Mouse (Mus musculus): ENCODE measurements around the gene Cdk4. TPM values are rescaled to one million over a fixed set of nuclear protein-coding genes. Genes with fewer than 3 reads are reported as not detected.
A peak's percentile ranks its signal among the peaks of the same experiment; 100 is the strongest.
"Not testable (repeated sequence)": the region's sequence is repeated elsewhere in the genome, so short reads cannot be mapped to it uniquely, and the experiment has no call there.

The Cdk4 gene
- polyA plus RNA-seq, 1 experiment from 2014 or later: 3,117 TPM

- Histone ChIP-seq H3K4me3 (ENCODE audit: low read depth, low read length) (peak overlapping the region; percentile 85), H3K27ac (replicated peaks; ENCODE audit: low read depth, low read length) (peak overlapping the region; percentile 56; the same call in 1 of the 2 replicates), H3K36me3 (replicated peaks; ENCODE audit: control insufficient read depth, insufficient read depth, low read depth, low read length) (peaks cover 4% of the 10 kb centered on the region), H3K9me3 (replicated peaks; ENCODE audit: control insufficient read depth, low read length) (no peaks in the 10 kb centered on the region), H3K4me1 (ENCODE audit: control insufficient read depth, insufficient read depth, low read length) (0 out of 2 replicates have a peak, but pooled peaks cover 2% of the 10 kb centered on the region), H3K4me2 (ENCODE audit: low read depth, low read length) (peak overlapping the region; percentile 98), H3K9ac (replicated peaks; ENCODE audit: low read length) (peak overlapping the region; percentile 84), H3K27me3 (ENCODE audit: control insufficient read depth, insufficient read depth, low read length) (peaks cover 12% of the 10 kb centered on the region)
- ATAC-seq (replicated peaks; ENCODE audit: insufficient number of reproducible peaks, low FRiP score, low TSS enrichment, low read depth) (0 out of 2 replicates have a peak, but pooled peaks have one; percentile 1), DNase-seq (ENCODE audit: low spot score) (peak; percentile 34)
- WGBS: under 1% methylated on average over 42 of the region's 92 CpGs
These were observed 4.0 kb upstream of the Cdk4 start for GRCm38 (mm10) chr10:127059174-127059967.

GRCm38 (mm10) chr10:127059968-127060916, 3.1 kb upstream of the Cdk4 start, which contains the start of gene March9:
Gene March9, minus strand, starts transcription at chr10:127060184.
- peak within 1 kb of the TSS; percentile 85 for H3K4me3 ChIP-seq (ENCODE audit: low read depth, low read length)
- H3K4me1 ChIP-seq (ENCODE audit: control insufficient read depth, insufficient read depth, low read length): 0 out of 2 replicates have a peak, but pooled peaks cover 2% of the 10 kb centered on the region
- H3K4me2 ChIP-seq (ENCODE audit: low read depth, low read length): peak within 1 kb of the TSS; percentile 98
- H3K27ac ChIP-seq (replicated peaks; ENCODE audit: low read depth, low read length): peak within 1 kb of the TSS; percentile 56; the same call in 1 of the 2 replicates
- peaks cover 8% of the 10 kb centered on the region for H3K36me3 ChIP-seq (replicated peaks; ENCODE audit: control insufficient read depth, insufficient read depth, low read depth, low read length)
- DNase-seq (ENCODE audit: low spot score): peak; percentile 81
- H3K9me3 ChIP-seq (replicated peaks; ENCODE audit: control insufficient read depth, low read length): no peaks in the 10 kb centered on the region
- ATAC-seq (replicated peaks; ENCODE audit: insufficient number of reproducible peaks, low FRiP score, low TSS enrichment, low read depth): peak; percentile 3; the same call in 1 of the 2 replicates
- peaks cover 12% of the 10 kb centered on the region for H3K27me3 ChIP-seq (ENCODE audit: control insufficient read depth, insufficient read depth, low read length)
- WGBS: 1% methylated on average over 67 of the region's 72 CpGs
- H3K9ac ChIP-seq (replicated peaks; ENCODE audit: low read length): peak within 1 kb of the TSS; percentile 84

- no peak overlapping the region for H3K9ac ChIP-seq (replicated peaks; ENCODE audit: low read length)
- no peak for DNase-seq (ENCODE audit: low spot score)
- H3K27me3 ChIP-seq (ENCODE audit: control insufficient read depth, insufficient read depth, low read length): peaks cover 12% of the 10 kb centered on the region
- H3K27ac ChIP-seq (replicated peaks; ENCODE audit: low read depth, low read length): no peak overlapping the region
- ATAC-seq (replicated peaks; ENCODE audit: insufficient number of reproducible peaks, low FRiP score, low TSS enrichment, low read depth): no peak
- H3K9me3 ChIP-seq (replicated peaks; ENCODE audit: control insufficient read depth, low read length): no peaks in the 10 kb centered on the region
- WGBS: 36% methylated on average over 5 of the region's 5 CpGs
- H3K36me3 ChIP-seq (replicated peaks; ENCODE audit: control insufficient read depth, insufficient read depth, low read depth, low read length): peaks cover 13% of the 10 kb centered on the region
- no peak overlapping the region for H3K4me2 ChIP-seq (ENCODE audit: low read depth, low read length)
- no peak overlapping the region for H3K4me3 ChIP-seq (ENCODE audit: low read depth, low read length)
- H3K4me1 ChIP-seq (ENCODE audit: control insufficient read depth, insufficient read depth, low read length): 0 out of 2 replicates have a peak, but pooled peaks cover 2% of the 10 kb centered on the region
These were observed 2.2 kb upstream of the Cdk4 start for GRCm38 (mm10) chr10:127061085-127061484.

GRCm38 (mm10) chr10:127061513-127061912, 1.8 kb upstream of the Cdk4 start:
- H3K9me3 ChIP-seq (replicated peaks; ENCODE audit: control insufficient read depth, low read length): no peaks in the 10 kb centered on the region
- H3K4me1 ChIP-seq (ENCODE audit: control insufficient read depth, insufficient read depth, low read length): peaks cover 2% of the 10 kb centered on the region; the same call in 1 of the 2 replicates
- H3K9ac ChIP-seq (replicated peaks; ENCODE audit: low read length): no peak overlapping the region
- DNase-seq (ENCODE audit: low spot score) (no peak), ATAC-seq (replicated peaks; ENCODE audit: insufficient number of reproducible peaks, low FRiP score, low TSS enrichment, low read depth) (no peak)
- H3K27me3 ChIP-seq (ENCODE audit: control insufficient read depth, insufficient read depth, low read length): peaks cover 12% of the 10 kb centered on the region
- H3K36me3 ChIP-seq (replicated peaks; ENCODE audit: control insufficient read depth, insufficient read depth, low read depth, low read length): peaks cover 16% of the 10 kb centered on the region
- no peak overlapping the region for H3K27ac ChIP-seq (replicated peaks; ENCODE audit: low read depth, low read length)
- 67% methylated on average over 2 of the region's 2 CpGs for WGBS
- H3K4me3 ChIP-seq (ENCODE audit: low read depth, low read length): no peak overlapping the region
- no peak overlapping the region for H3K4me2 ChIP-seq (ENCODE audit: low read depth, low read length)

- WGBS: 88% methylated on average over 4 of the region's 4 CpGs
- H3K9me3 ChIP-seq (replicated peaks; ENCODE audit: control insufficient read depth, low read length); H3K27ac ChIP-seq (replicated peaks; ENCODE audit: low read depth, low read length); ATAC-seq (replicated peaks; ENCODE audit: insufficient number of reproducible peaks, low FRiP score, low TSS enrichment, low read depth); H3K9ac ChIP-seq (replicated peaks; ENCODE audit: low read length); H3K4me1 ChIP-seq (ENCODE audit: control insufficient read depth, insufficient read depth, low read length); H3K4me3 ChIP-seq (ENCODE audit: low read depth, low read length); DNase-seq (ENCODE audit: low spot score); H3K4me2 ChIP-seq (ENCODE audit: low read depth, low read length): not testable (repeated sequence)
- peaks cover 12% of the 10 kb centered on the region for H3K27me3 ChIP-seq (ENCODE audit: control insufficient read depth, insufficient read depth, low read length)
- peaks cover 20% of the 10 kb centered on the region for H3K36me3 ChIP-seq (replicated peaks; ENCODE audit: control insufficient read depth, insufficient read depth, low read depth, low read length)
These were observed 1.2 kb upstream of the Cdk4 start for GRCm38 (mm10) chr10:127062101-127062500.

GRCm38 (mm10) chr10:127062503-127062902, 831 bp upstream of the Cdk4 start:
- Histone ChIP-seq H3K9ac (replicated peaks; ENCODE audit: low read length) (no peak overlapping the region), H3K4me2 (ENCODE audit: low read depth, low read length) (no peak overlapping the region), H3K4me1 (ENCODE audit: control insufficient read depth, insufficient read depth, low read length) (peaks cover 2% of the 10 kb centered on the region; the same call in 1 of the 2 replicates), H3K36me3 (replicated peaks; ENCODE audit: control insufficient read depth, insufficient read depth, low read depth, low read length) (peaks cover 19% of the 10 kb centered on the region), H3K4me3 (ENCODE audit: low read depth, low read length) (no peak overlapping the region), H3K27me3 (ENCODE audit: control insufficient read depth, insufficient read depth, low read length) (peaks cover 12% of the 10 kb centered on the region), H3K9me3 (replicated peaks; ENCODE audit: control insufficient read depth, low read length) (no peaks in the 10 kb centered on the region), H3K27ac (replicated peaks; ENCODE audit: low read depth, low read length) (no peak overlapping the region)
- ATAC-seq (replicated peaks; ENCODE audit: insufficient number of reproducible peaks, low FRiP score, low TSS enrichment, low read depth) (no peak), DNase-seq (ENCODE audit: low spot score) (no peak)
- 81% methylated on average over 5 of the region's 5 CpGs for WGBS

- H3K9me3 ChIP-seq (replicated peaks; ENCODE audit: control insufficient read depth, low read length): no peaks in the 10 kb centered on the region
- ATAC-seq (replicated peaks; ENCODE audit: insufficient number of reproducible peaks, low FRiP score, low TSS enrichment, low read depth) (no peak; the same call in 1 of the 2 replicates), DNase-seq (ENCODE audit: low spot score) (no peak)
- H3K36me3 ChIP-seq (replicated peaks; ENCODE audit: control insufficient read depth, insufficient read depth, low read depth, low read length): peaks cover 24% of the 10 kb centered on the region
- H3K4me1 ChIP-seq (ENCODE audit: control insufficient read depth, insufficient read depth, low read length): no peaks in the 10 kb centered on the region; the same call in 1 of the 2 replicates
- peak overlapping the region; percentile 84 for H3K4me3 ChIP-seq (ENCODE audit: low read depth, low read length)
- WGBS: 12% methylated on average over 37 of the region's 37 CpGs
- H3K9ac ChIP-seq (replicated peaks; ENCODE audit: low read length): peak overlapping the region; percentile 98
- peak overlapping the region; percentile 81 for H3K27ac ChIP-seq (replicated peaks; ENCODE audit: low read depth, low read length)
- H3K4me2 ChIP-seq (ENCODE audit: low read depth, low read length): peak overlapping the region; percentile 73
- H3K27me3 ChIP-seq (ENCODE audit: control insufficient read depth, insufficient read depth, low read length): peaks cover 9% of the 10 kb centered on the region
These were observed 858 bp downstream of the Cdk4 start for GRCm38 (mm10) chr10:127063913-127064870.
